Mouse (Mus musculus): ENCODE data around the gene Amfr. TPM values are rescaled to one million over a fixed set of nuclear protein-coding genes. Genes with fewer than 3 reads are reported as not detected.

Amfr gene
- total and polyA plus RNA-seq, 3 experiments, result 86.7 to 126 (median 102) TPM

DNA sequence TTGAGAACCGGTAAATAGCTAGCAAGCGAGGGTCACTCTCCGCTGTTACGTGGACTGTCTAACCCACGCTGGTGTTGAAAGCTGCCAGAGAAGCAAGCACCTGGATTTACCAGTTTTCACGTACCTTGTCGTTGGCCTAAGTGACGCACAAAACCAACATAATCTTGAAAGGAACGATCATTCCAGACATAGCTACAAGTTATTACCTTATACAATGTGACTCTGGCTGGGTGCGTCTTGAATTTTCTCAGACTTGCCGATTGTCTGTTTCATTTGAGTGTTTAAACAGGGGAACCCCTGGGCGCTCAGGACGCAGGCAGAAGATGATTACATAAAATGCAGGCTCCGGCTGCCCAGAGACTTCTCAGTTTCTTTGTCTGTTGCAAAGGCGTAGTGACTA lies 25.2 kb upstream of the Amfr start:
- peaks cover 12 to 29% of the 10 kb centered on the region in 2 experiments for H3K36me3 ChIP-seq (replicated peaks in 1 of 2; ENCODE audit: control insufficient read depth in 1 of 2, insufficient read depth in 1 of 2, low read length in 1 of 2)
- peak overlapping the region; percentile 99 for H3K4me2 ChIP-seq (ENCODE audit: insufficient read depth, low read depth, poor library complexity, severe bottlenecking)
- peak overlapping the region; percentile 78 for H3K9ac ChIP-seq (ENCODE audit: insufficient read depth, low read depth)
- H3K27ac ChIP-seq (ENCODE audit: insufficient read depth, low read depth), result no peak overlapping the region
- H3K79me2 ChIP-seq (replicated peaks; ENCODE audit: control insufficient read depth, extremely low read depth, insufficient read depth, poor library complexity, severe bottlenecking), result peaks cover 44% of the 10 kb centered on the region
- dilution Hi-C loops (cut with MboI; ENCODE audit: extremely low pct_ligation_motif_present, extremely low pct_unique_long_range_greater_than_20kb, low sequenced_read_pairs) (no loop called here), in situ Hi-C loops (cut with MboI; ENCODE audit: low pct_ligation_motif_present, low pct_unique_long_range_greater_than_20kb, low sequenced_read_pairs) (no loop called here)
- TF ChIP-seq POLR2AphosphoS2 (IDR thresholded peaks at IDR 0.05; ENCODE audit: low read depth, low read length) (no peak), MXI1 (IDR thresholded peaks at IDR 0.05; ENCODE audit: low read depth, low read length) (0 out of 2 replicates have a peak, but pooled peaks have one; percentile 48), ZKSCAN1 (IDR thresholded peaks at IDR 0.05; ENCODE audit: borderline replicate concordance, low read depth, low read length) (no peak)
- no peaks in the 10 kb centered on the region for H3K9me3 ChIP-seq (replicated peaks; ENCODE audit: low read length)
- DNase-seq (ENCODE audit: extremely low read depth), result peak; percentile 20
- H3K27me3 ChIP-seq (replicated peaks), result no peaks in the 10 kb centered on the region
- peak overlapping the region; percentile 84 to 99 (median 92) for H3K4me3 ChIP-seq (replicated peaks in 1 of 3; ENCODE audit: low read depth in 2 of 3, low read length in 2 of 3, poor library complexity in 1 of 3)
- H3K4me1 ChIP-seq (ENCODE audit: control insufficient read depth in 1 of 2, insufficient read depth in 2 of 2), result peaks cover 9 to 37% of the 10 kb centered on the region in 2 experiments

DNA sequence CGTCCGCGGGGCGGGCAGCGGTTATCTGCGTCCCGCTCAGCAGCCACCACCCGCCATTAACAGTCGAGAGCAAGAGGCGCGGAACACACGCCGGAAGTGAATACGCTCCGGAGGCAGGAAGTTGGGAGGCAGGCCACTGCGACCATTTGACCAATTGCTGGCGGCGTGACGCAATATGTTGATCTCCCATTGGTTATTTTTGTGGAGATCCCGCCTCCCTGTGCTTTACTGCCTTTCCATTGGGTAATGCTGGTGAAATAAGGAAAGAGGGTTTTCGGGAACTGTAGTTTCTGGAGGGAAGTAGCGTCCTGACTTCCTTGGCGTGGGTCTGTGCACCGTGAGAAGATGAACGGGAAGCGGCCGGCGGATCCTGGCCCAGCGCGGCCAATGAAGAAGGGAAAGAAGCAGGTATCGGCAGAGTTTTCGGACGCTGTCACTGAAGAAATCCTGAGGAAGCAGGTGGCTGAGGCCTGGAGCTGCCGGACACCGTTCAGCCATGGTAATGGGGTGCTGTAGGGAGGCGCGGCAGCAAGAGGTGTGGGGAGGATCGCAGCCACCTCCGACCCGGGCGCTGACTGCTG lies 24.4 kb upstream of the Amfr start, which contains the start of the genes Nudt21 and Ogfod1:
TSS of gene Nudt21 (minus strand) at position 88 of the 581 bp plus-strand sequence.
TSS of gene Ogfod1 (plus strand) at position 255 of the 581 bp plus-strand sequence.
- Histone ChIP-seq H3K9ac (ENCODE audit: insufficient read depth, low read depth) (peak within 1 kb of the TSS; percentile 97), H3K4me2 (ENCODE audit: insufficient read depth, low read depth, poor library complexity, severe bottlenecking) (peak within 1 kb of the TSS; percentile 99), H3K27ac (ENCODE audit: insufficient read depth, low read depth) (peak within 1 kb of the TSS; percentile 63), H3K36me3 (replicated peaks in 1 of 2; ENCODE audit: control insufficient read depth in 1 of 2, insufficient read depth in 1 of 2, low read length in 1 of 2) (peaks cover 10 to 29% of the 10 kb centered on the region in 2 experiments), H3K27me3 (replicated peaks) (no peaks in the 10 kb centered on the region), H3K4me1 (ENCODE audit: control insufficient read depth in 1 of 2, insufficient read depth in 2 of 2) (peaks cover 9 to 41% of the 10 kb centered on the region in 2 experiments), H3K9me3 (replicated peaks; ENCODE audit: low read length) (no peaks in the 10 kb centered on the region), H3K4me3 (replicated peaks in 1 of 3; ENCODE audit: low read depth in 2 of 3, low read length in 2 of 3, poor library complexity in 1 of 3) (peak within 1 kb of the TSS; percentile 84 to 99 (median 92)), H3K79me2 (replicated peaks; ENCODE audit: control insufficient read depth, extremely low read depth, insufficient read depth, poor library complexity, severe bottlenecking) (peaks cover 51% of the 10 kb centered on the region)
- DNase-seq (ENCODE audit: extremely low read depth), result peak; percentile 99
- in situ Hi-C loops (cut with MboI; ENCODE audit: low pct_ligation_motif_present, low pct_unique_long_range_greater_than_20kb, low sequenced_read_pairs), result no loop called here
- peak; percentile 51; the same call in 1 of the 2 replicates for TF ChIP-seq NRF1 (IDR thresholded peaks at IDR 0.05; ENCODE audit: low read depth, low read length)
- peak; percentile 49 for TF ChIP-seq JUND (conservative IDR thresholded peaks at IDR 0.05; ENCODE audit: low read depth, low read length)
- TF ChIP-seq RAD21 (IDR thresholded peaks at IDR 0.05; ENCODE audit: low read depth, low read length), result no peak
- TF ChIP-seq NELFE (IDR thresholded peaks at IDR 0.05; ENCODE audit: low read depth, low read length), result peak; percentile 76
- TF ChIP-seq TCF12 (IDR thresholded peaks at IDR 0.05; ENCODE audit: low read depth, low read length), result peak; percentile 74; the same call in 1 of the 2 replicates
- TF ChIP-seq CHD2 (IDR thresholded peaks at IDR 0.05; ENCODE audit: low read length), result peak; percentile 98
- TF ChIP-seq HCFC1 (IDR thresholded peaks at IDR 0.05; ENCODE audit: low read depth, low read length), result peak; percentile 93
- peak; percentile 90 for TF ChIP-seq ELF1 (IDR thresholded peaks at IDR 0.05; ENCODE audit: low read depth, low read length)
- TF ChIP-seq MEF2A (IDR thresholded peaks at IDR 0.05; ENCODE audit: borderline replicate concordance, low read depth, low read length), result no peak
- peak; percentile 80; the same call in 1 of the 2 replicates for TF ChIP-seq MXI1 (IDR thresholded peaks at IDR 0.05; ENCODE audit: low read depth, low read length)
- TF ChIP-seq JUN (IDR thresholded peaks at IDR 0.05; ENCODE audit: insufficient read depth, low read depth, low read length), result peak; percentile 73
- no peak for TF ChIP-seq USF1 (IDR thresholded peaks at IDR 0.05; ENCODE audit: low read depth, low read length)
- TF ChIP-seq ZKSCAN1 (IDR thresholded peaks at IDR 0.05; ENCODE audit: borderline replicate concordance, low read depth, low read length), result no peak
- TF ChIP-seq E2F4 (IDR thresholded peaks at IDR 0.05; ENCODE audit: insufficient replicate concordance, low read depth, low read length), result no peak
- TF ChIP-seq UBTF (IDR thresholded peaks at IDR 0.05; ENCODE audit: low read depth, low read length), result no peak; the same call in 1 of the 2 replicates
- peak; percentile 98 for TF ChIP-seq KAT2A (IDR thresholded peaks at IDR 0.05; ENCODE audit: insufficient replicate concordance, low read length)
- TF ChIP-seq GABPA (IDR thresholded peaks at IDR 0.05; ENCODE audit: insufficient replicate concordance, low read depth, low read length), result peak; percentile 61; the same call in 1 of the 2 replicates
- TF ChIP-seq POLR2A (IDR thresholded peaks at IDR 0.05; ENCODE audit: low read depth, low read length), result peak; percentile 91
- TF ChIP-seq TBP (conservative IDR thresholded peaks at IDR 0.05; ENCODE audit: low read depth, low read length), result peak; percentile 81; the same call in 1 of the 2 replicates
- peak; percentile 72 for TF ChIP-seq SIN3A (IDR thresholded peaks at IDR 0.05; ENCODE audit: low read length)
- TF ChIP-seq MYC (IDR thresholded peaks at IDR 0.05; ENCODE audit: low read depth, low read length), result peak; percentile 52; the same call in 1 of the 2 replicates
- dilution Hi-C loops (cut with MboI; ENCODE audit: extremely low pct_ligation_motif_present, extremely low pct_unique_long_range_greater_than_20kb, low sequenced_read_pairs), result no loop called here
